Mouse (Mus musculus) cortical plate, adult 2 months (tissue): ENCODE measurements at regions not wholly inside any gene's neighbourhood (a gene's known extent, or its start where the extent isn't known, plus 50 kb on each side); places are given as distances from the start of the nearest gene placed in this dataset.

ENCODE experiments used
- CTCF ChIP-seq: fragments of 200-500 bp; IDR thresholded peaks from 2 replicates; pipeline ENCODE4 v1.5.1; 2011; ENCODE audit warnings: mild to moderate bottlenecking, control low read depth, low read length; ENCODE audit not compliant: insufficient read depth; ENCODE audit errors: extremely low read depth
- POLR2A ChIP-seq: fragments of 200-500 bp; IDR thresholded peaks from 2 replicates; pipeline ENCODE4 v1.6.1; 2011; ENCODE audit warnings: mild to moderate bottlenecking, low read length, control low read depth; ENCODE audit not compliant: insufficient read depth; ENCODE audit errors: extremely low read depth

DNA sequence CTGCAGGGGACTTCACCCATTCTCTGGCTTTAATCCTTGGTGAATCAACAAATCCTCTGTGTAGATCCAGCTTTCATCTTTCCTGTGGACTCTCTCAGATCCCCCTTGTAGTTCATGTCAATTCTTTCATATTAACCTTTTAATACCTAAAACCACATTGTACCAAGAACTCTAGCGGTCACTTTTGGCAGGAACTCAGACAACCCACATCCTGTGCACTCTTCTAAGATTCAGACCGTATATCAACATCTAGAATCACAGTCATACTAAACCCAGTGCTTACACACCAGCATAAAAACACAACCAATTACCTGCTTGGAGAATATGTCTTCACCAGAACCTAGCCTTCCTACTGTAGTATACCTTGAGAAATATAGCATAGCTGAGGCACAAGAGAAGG is 444.6 kb upstream of the Pdcd1 start:
- TF ChIP-seq CTCF (no peak), POLR2A (no peak)
